Mouse (Mus musculus): ENCODE measurements at regions not wholly inside any gene's neighbourhood (a gene's known extent, or its start where the extent isn't known, plus 50 kb on each side); places are given as distances from the start of the nearest gene placed in this dataset.
A peak's percentile ranks its signal among the peaks of the same experiment; 100 is the strongest.

GRCm38 (mm10) chr17:9484098-9484497, 62.2 kb downstream of the Gm17728 start:
- Histone ChIP-seq H3K36me3 (no peaks in the 10 kb centered on the region), H3K4me1 (replicated peaks) (no peaks in the 10 kb centered on the region), H3K9ac (replicated peaks) (no peak overlapping the region), H3K4me2 (no peak overlapping the region), H3K27ac (no peak overlapping the region), H3K9me3 (no peaks in the 10 kb centered on the region), H3K27me3 (no peaks in the 10 kb centered on the region), H3K4me3 (replicated peaks) (no peak overlapping the region)
- 68% methylated on average over 7 of the region's 7 CpGs for WGBS
- ATAC-seq (ENCODE audit: insufficient number of reproducible peaks, insufficient read depth, low FRiP score, low TSS enrichment, low read depth) = no peak

GRCm38 (mm10) chr17:9484566-9484965, 62.7 kb downstream of the Gm17728 start:
- Histone ChIP-seq H3K27me3 (no peaks in the 10 kb centered on the region), H3K9ac (replicated peaks) (no peak overlapping the region), H3K27ac (no peak overlapping the region), H3K9me3 (no peaks in the 10 kb centered on the region), H3K4me1 (replicated peaks) (no peaks in the 10 kb centered on the region), H3K4me2 (no peak overlapping the region), H3K36me3 (no peaks in the 10 kb centered on the region), H3K4me3 (replicated peaks) (no peak overlapping the region)
- no peak for ATAC-seq (ENCODE audit: insufficient number of reproducible peaks, insufficient read depth, low FRiP score, low TSS enrichment, low read depth)
- 70% methylated on average over 12 of the region's 12 CpGs for WGBS

- WGBS = 81% methylated on average over 3 of the region's 3 CpGs
Measured at GRCm38 (mm10) chr17:9529340-9529739, 107.5 kb downstream of the Gm17728 start.

GRCm38 (mm10) chr17:9536090-9536489, 114.2 kb downstream of the Gm17728 start:
- Histone ChIP-seq H3K4me1 (replicated peaks) (no peaks in the 10 kb centered on the region), H3K27ac (no peak overlapping the region), H3K4me3 (replicated peaks) (no peak overlapping the region), H3K9me3 (no peaks in the 10 kb centered on the region), H3K27me3 (no peaks in the 10 kb centered on the region), H3K9ac (replicated peaks) (no peak overlapping the region), H3K36me3 (no peaks in the 10 kb centered on the region), H3K4me2 (no peak overlapping the region)
- no peak for ATAC-seq (ENCODE audit: insufficient number of reproducible peaks, insufficient read depth, low FRiP score, low TSS enrichment, low read depth)
- 66% methylated on average over 4 of the region's 4 CpGs for WGBS

More at GRCm38 (mm10) chr17:9529340-9529739, 107.5 kb downstream of the Gm17728 start:
- no peak overlapping the region for H3K4me3 ChIP-seq (replicated peaks)
- no peak overlapping the region for H3K4me2 ChIP-seq
- no peaks in the 10 kb centered on the region for H3K4me1 ChIP-seq (replicated peaks)
- H3K27ac ChIP-seq = no peak overlapping the region
- ATAC-seq (ENCODE audit: insufficient number of reproducible peaks, insufficient read depth, low FRiP score, low TSS enrichment, low read depth) = no peak
- H3K36me3 ChIP-seq = no peaks in the 10 kb centered on the region
- no peaks in the 10 kb centered on the region for H3K27me3 ChIP-seq
- H3K9me3 ChIP-seq = no peaks in the 10 kb centered on the region
- no peak overlapping the region for H3K9ac ChIP-seq (replicated peaks)

DNA sequence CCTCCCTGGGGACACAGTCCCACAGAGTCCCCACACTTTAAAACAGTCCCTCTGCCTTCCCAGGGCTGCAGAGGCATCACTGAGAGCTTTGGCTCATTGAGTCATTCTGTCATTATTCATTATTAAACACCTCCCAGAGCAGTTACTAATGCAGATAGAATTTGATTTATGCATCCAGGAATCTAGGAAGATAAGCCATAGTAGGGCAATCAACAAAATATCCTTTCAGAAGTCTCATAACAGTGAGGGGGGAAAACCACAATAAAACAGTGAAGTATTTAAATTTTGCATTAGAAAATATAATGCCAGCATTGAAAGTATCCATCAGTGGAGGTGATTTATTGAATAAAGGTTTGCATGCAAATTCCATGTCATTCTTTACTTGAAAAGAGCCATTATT, 116.5 kb downstream of the Gm17728 start:
- H3K9ac ChIP-seq (replicated peaks) = no peak overlapping the region
- no peaks in the 10 kb centered on the region for H3K4me1 ChIP-seq (replicated peaks)
- no peak overlapping the region for H3K4me2 ChIP-seq
- ATAC-seq (ENCODE audit: insufficient number of reproducible peaks, insufficient read depth, low FRiP score, low TSS enrichment, low read depth) = no peak
- peaks cover 10% of the 10 kb centered on the region; the same call in 1 of the 2 replicates for H3K9me3 ChIP-seq
- H3K27ac ChIP-seq = no peak overlapping the region
- H3K27me3 ChIP-seq = no peaks in the 10 kb centered on the region
- no peaks in the 10 kb centered on the region for H3K36me3 ChIP-seq
- no peak overlapping the region for H3K4me3 ChIP-seq (replicated peaks)

DNA sequence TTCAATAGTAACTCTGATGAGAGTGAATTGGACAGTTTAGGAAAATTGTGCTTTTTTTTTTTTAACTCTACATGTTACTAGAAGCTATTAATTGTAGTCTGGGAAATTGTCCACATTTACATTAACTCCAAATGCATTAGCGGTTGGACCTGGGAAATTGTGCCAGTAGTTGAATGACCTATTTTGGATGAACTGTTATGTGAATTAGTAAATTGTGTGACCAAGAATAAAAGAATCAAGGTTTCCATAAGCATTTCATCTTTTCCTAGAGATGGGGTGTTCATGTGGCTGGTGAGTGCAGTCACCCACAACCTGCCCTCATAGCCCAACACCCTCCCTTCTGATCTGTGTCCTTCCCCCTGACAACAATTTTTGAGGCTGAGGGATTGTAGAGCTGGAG, 118.3 kb downstream of the Gm17728 start:
- Histone ChIP-seq H3K27ac (no peak overlapping the region), H3K27me3 (no peaks in the 10 kb centered on the region), H3K4me1 (replicated peaks) (no peaks in the 10 kb centered on the region), H3K9ac (replicated peaks) (no peak overlapping the region), H3K9me3 (peaks cover 10% of the 10 kb centered on the region; the same call in 1 of the 2 replicates), H3K36me3 (no peaks in the 10 kb centered on the region), H3K4me3 (replicated peaks) (no peak overlapping the region), H3K4me2 (no peak overlapping the region)
- 84% methylated on average over 1 of the region's 1 CpGs for WGBS
- no peak for ATAC-seq (ENCODE audit: insufficient number of reproducible peaks, insufficient read depth, low FRiP score, low TSS enrichment, low read depth)

GRCm38 (mm10) chr17:9543224-9543797, 121.5 kb downstream of the Gm17728 start:
- Histone ChIP-seq H3K4me2 (no peak overlapping the region), H3K9me3 (peaks cover 10% of the 10 kb centered on the region; the same call in 1 of the 2 replicates), H3K27me3 (no peaks in the 10 kb centered on the region), H3K4me1 (replicated peaks) (no peaks in the 10 kb centered on the region), H3K36me3 (no peaks in the 10 kb centered on the region), H3K9ac (replicated peaks) (no peak overlapping the region), H3K4me3 (replicated peaks) (no peak overlapping the region), H3K27ac (no peak overlapping the region)
- WGBS = 77% methylated on average over 5 of the region's 5 CpGs
- ATAC-seq (ENCODE audit: insufficient number of reproducible peaks, insufficient read depth, low FRiP score, low TSS enrichment, low read depth) = no peak

GRCm38 (mm10) chr17:9557544-9557943, 112.0 kb downstream of the Pabpc6 start:
- H3K27me3 ChIP-seq = no peaks in the 10 kb centered on the region
- ATAC-seq (ENCODE audit: insufficient number of reproducible peaks, insufficient read depth, low FRiP score, low TSS enrichment, low read depth) = no peak
- H3K9ac ChIP-seq (replicated peaks) = no peak overlapping the region
- no peaks in the 10 kb centered on the region for H3K9me3 ChIP-seq
- H3K4me1 ChIP-seq (replicated peaks) = no peaks in the 10 kb centered on the region
- no peak overlapping the region for H3K4me3 ChIP-seq (replicated peaks)
- 83% methylated on average over 4 of the region's 4 CpGs for WGBS
- no peak overlapping the region for H3K4me2 ChIP-seq
- H3K27ac ChIP-seq = no peak overlapping the region
- no peaks in the 10 kb centered on the region for H3K36me3 ChIP-seq

- Histone ChIP-seq H3K27me3 (no peaks in the 10 kb centered on the region), H3K4me2 (peak overlapping the region; percentile 17; the same call in 1 of the 2 replicates), H3K9me3 (no peaks in the 10 kb centered on the region), H3K9ac (replicated peaks) (no peak overlapping the region), H3K36me3 (no peaks in the 10 kb centered on the region), H3K4me3 (replicated peaks) (no peak overlapping the region), H3K27ac (no peak overlapping the region; the same call in 1 of the 2 replicates), H3K4me1 (replicated peaks) (peaks cover 8% of the 10 kb centered on the region)
- ATAC-seq (ENCODE audit: insufficient number of reproducible peaks, insufficient read depth, low FRiP score, low TSS enrichment, low read depth) = no peak
- 20% methylated on average over 6 of the region's 6 CpGs for WGBS
Measured at GRCm38 (mm10) chr17:9566846-9567245, 102.7 kb downstream of the Pabpc6 start.

DNA sequence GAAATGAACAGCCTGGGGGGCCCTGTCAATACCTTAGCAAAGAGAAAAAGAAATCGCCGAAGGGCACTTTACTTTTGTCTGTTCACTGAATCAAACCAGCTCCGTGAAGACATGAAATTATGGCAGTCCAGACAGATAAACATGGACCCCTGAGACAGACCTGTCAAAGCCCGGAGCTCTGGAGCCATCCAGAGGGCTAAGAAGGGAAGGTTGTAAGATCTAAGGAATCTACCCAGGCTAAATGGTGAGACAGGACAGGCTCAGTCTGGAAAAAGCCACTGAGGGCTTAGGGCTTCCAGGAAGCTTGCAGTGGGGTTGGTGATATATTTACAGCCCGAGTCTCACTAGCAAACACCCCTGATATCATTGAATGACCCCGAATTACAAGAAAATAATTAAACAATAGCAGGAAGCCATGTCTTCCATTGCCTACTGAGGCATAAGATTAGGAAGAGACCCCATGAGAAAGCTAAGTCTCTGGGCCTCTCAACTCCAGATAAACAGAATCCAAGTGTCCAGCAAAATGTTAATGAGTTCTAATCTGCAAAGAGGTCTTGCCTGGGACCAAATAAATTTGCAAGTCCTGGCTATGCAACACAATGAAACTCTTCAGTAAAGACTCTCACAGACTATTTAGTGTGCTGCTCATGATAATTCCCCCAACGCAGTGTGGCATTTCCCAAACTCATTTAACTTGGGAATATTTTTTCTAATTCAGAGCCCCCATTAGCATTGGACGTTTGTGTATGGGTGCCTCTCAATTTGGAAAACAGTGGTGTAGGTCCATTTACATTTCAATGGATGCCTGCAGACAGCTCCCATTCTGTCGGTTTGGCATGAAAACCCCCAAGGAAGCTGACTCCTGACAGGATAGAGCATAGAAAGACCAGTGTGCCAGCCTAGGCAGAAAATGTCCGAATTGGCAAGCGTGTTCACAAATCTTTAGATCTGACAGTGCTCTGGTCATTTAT, 89.8 kb downstream of the Pabpc6 start:
- WGBS = 44% methylated on average over 11 of the region's 11 CpGs

DNA sequence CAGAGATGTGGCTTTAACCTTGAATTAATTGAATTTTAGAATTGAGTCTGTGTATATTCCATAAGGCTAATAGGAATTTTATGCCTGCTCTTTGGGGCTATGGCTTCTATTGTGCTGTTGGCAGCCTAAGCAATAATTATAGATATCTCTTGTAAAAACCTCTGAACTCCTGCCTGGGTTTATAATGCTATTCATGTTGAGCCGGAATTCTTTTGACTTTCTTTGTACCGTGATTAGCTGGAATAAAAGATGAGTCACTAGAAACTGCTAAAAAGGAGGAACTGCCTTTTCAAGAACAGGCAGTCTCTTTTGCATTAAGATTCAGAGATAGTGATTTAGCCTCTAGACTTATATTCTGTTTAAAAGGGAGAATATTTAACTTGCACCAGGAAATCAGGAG, 71.4 kb downstream of the Pabpc6 start:
- ATAC-seq (ENCODE audit: insufficient number of reproducible peaks, insufficient read depth, low FRiP score, low TSS enrichment, low read depth) = no peak
- Histone ChIP-seq H3K4me3 (replicated peaks) (no peak overlapping the region), H3K27ac (no peak overlapping the region), H3K4me2 (no peak overlapping the region), H3K27me3 (no peaks in the 10 kb centered on the region), H3K4me1 (replicated peaks) (no peaks in the 10 kb centered on the region), H3K9me3 (no peaks in the 10 kb centered on the region), H3K9ac (replicated peaks) (no peak overlapping the region), H3K36me3 (no peaks in the 10 kb centered on the region)
- WGBS = 83% methylated on average over 2 of the region's 2 CpGs

More for the DNA sequence above, 89.8 kb downstream of the Pabpc6 start:
- Histone ChIP-seq H3K36me3 (no peaks in the 10 kb centered on the region), H3K27me3 (no peaks in the 10 kb centered on the region), H3K4me2 (no peak overlapping the region), H3K9ac (replicated peaks) (no peak overlapping the region), H3K27ac (no peak overlapping the region), H3K4me1 (replicated peaks) (no peaks in the 10 kb centered on the region), H3K4me3 (replicated peaks) (no peak overlapping the region), H3K9me3 (no peaks in the 10 kb centered on the region)
- ATAC-seq (ENCODE audit: insufficient number of reproducible peaks, insufficient read depth, low FRiP score, low TSS enrichment, low read depth) = no peak
